Mouse (Mus musculus): ENCODE measurements at regions not wholly inside any gene's neighbourhood (a gene's known extent, or its start where the extent isn't known, plus 50 kb on each side); places are given as distances from the start of the nearest gene placed in this dataset.

- WGBS, result 75% methylated on average over 1 of the region's 1 CpGs
- no peak overlapping the region for H3K4me2 ChIP-seq (replicated peaks)
- H3K4me3 ChIP-seq (replicated peaks), result no peak overlapping the region
- no peaks in the 10 kb centered on the region for H3K36me3 ChIP-seq
- H3K27ac ChIP-seq (replicated peaks), result no peak overlapping the region
- no peak for ATAC-seq (ENCODE audit: insufficient number of reproducible peaks, low FRiP score, low TSS enrichment, low read depth)
- H3K9ac ChIP-seq, result no peak overlapping the region
- H3K9me3 ChIP-seq (replicated peaks), result no peaks in the 10 kb centered on the region
- no peaks in the 10 kb centered on the region for H3K4me1 ChIP-seq
- no peaks in the 10 kb centered on the region for H3K27me3 ChIP-seq
Observed at GRCm38 (mm10) chr3:135001270-135001669, 172.5 kb downstream of the Tacr3 start.

GRCm38 (mm10) chr3:135015784-135016183 is 187.0 kb downstream of the Tacr3 start:
- ATAC-seq (ENCODE audit: insufficient number of reproducible peaks, low FRiP score, low TSS enrichment, low read depth), result no peak
- no peak overlapping the region for H3K4me2 ChIP-seq (replicated peaks)
- 75% methylated on average over 4 of the region's 4 CpGs for WGBS

GRCm38 (mm10) chr3:135024366-135024765 is 188.0 kb upstream of the Cenpe start:
- Histone ChIP-seq H3K9me3 (replicated peaks) (no peaks in the 10 kb centered on the region), H3K36me3 (no peaks in the 10 kb centered on the region), H3K9ac (no peak overlapping the region), H3K4me1 (no peaks in the 10 kb centered on the region), H3K4me2 (replicated peaks) (no peak overlapping the region), H3K27me3 (no peaks in the 10 kb centered on the region), H3K27ac (replicated peaks) (no peak overlapping the region), H3K4me3 (replicated peaks) (no peak overlapping the region)
- WGBS, result 81% methylated on average over 2 of the region's 2 CpGs
- no peak for ATAC-seq (ENCODE audit: insufficient number of reproducible peaks, low FRiP score, low TSS enrichment, low read depth)

More at GRCm38 (mm10) chr3:135015784-135016183, 187.0 kb downstream of the Tacr3 start:
- Histone ChIP-seq H3K27ac (replicated peaks) (no peak overlapping the region), H3K9me3 (replicated peaks) (no peaks in the 10 kb centered on the region), H3K4me1 (no peaks in the 10 kb centered on the region), H3K4me3 (replicated peaks) (no peak overlapping the region), H3K9ac (no peak overlapping the region), H3K36me3 (no peaks in the 10 kb centered on the region), H3K27me3 (no peaks in the 10 kb centered on the region)

GRCm38 (mm10) chr3:135024799-135025198 is 187.5 kb upstream of the Cenpe start:
- no peak overlapping the region for H3K4me2 ChIP-seq (replicated peaks)
- H3K27me3 ChIP-seq, result no peaks in the 10 kb centered on the region
- 90% methylated on average over 1 of the region's 1 CpGs for WGBS
- no peak for ATAC-seq (ENCODE audit: insufficient number of reproducible peaks, low FRiP score, low TSS enrichment, low read depth)
- no peak overlapping the region for H3K27ac ChIP-seq (replicated peaks)
- no peaks in the 10 kb centered on the region for H3K4me1 ChIP-seq
- H3K9me3 ChIP-seq (replicated peaks), result no peaks in the 10 kb centered on the region
- no peak overlapping the region for H3K4me3 ChIP-seq (replicated peaks)
- H3K36me3 ChIP-seq, result no peaks in the 10 kb centered on the region
- H3K9ac ChIP-seq, result no peak overlapping the region

- H3K9ac ChIP-seq, result no peak overlapping the region
- no peaks in the 10 kb centered on the region for H3K4me1 ChIP-seq
- ATAC-seq (ENCODE audit: insufficient number of reproducible peaks, low FRiP score, low TSS enrichment, low read depth), result no peak
- WGBS, result 86% methylated on average over 2 of the region's 2 CpGs
- no peak overlapping the region for H3K4me2 ChIP-seq (replicated peaks)
- no peak overlapping the region for H3K27ac ChIP-seq (replicated peaks)
- H3K36me3 ChIP-seq, result no peaks in the 10 kb centered on the region
- no peak overlapping the region for H3K4me3 ChIP-seq (replicated peaks)
- H3K27me3 ChIP-seq, result no peaks in the 10 kb centered on the region
- H3K9me3 ChIP-seq (replicated peaks), result no peaks in the 10 kb centered on the region
Observed at GRCm38 (mm10) chr3:135032483-135032882, 179.9 kb upstream of the Cenpe start.

GRCm38 (mm10) chr3:135037383-135037782 is 175.0 kb upstream of the Cenpe start:
- Histone ChIP-seq H3K4me2 (replicated peaks) (no peak overlapping the region), H3K4me1 (no peaks in the 10 kb centered on the region), H3K9me3 (replicated peaks) (no peaks in the 10 kb centered on the region), H3K4me3 (replicated peaks) (no peak overlapping the region), H3K9ac (no peak overlapping the region), H3K36me3 (no peaks in the 10 kb centered on the region), H3K27me3 (no peaks in the 10 kb centered on the region), H3K27ac (replicated peaks) (no peak overlapping the region)
- ATAC-seq (ENCODE audit: insufficient number of reproducible peaks, low FRiP score, low TSS enrichment, low read depth), result no peak
- WGBS, result 17% methylated on average over 1 of the region's 1 CpGs

- 41% methylated on average over 4 of the region's 4 CpGs for WGBS
- H3K27ac ChIP-seq (replicated peaks), result no peak overlapping the region
- H3K27me3 ChIP-seq, result no peaks in the 10 kb centered on the region
- H3K9me3 ChIP-seq (replicated peaks), result no peaks in the 10 kb centered on the region
- no peak overlapping the region for H3K4me2 ChIP-seq (replicated peaks)
- no peak overlapping the region for H3K9ac ChIP-seq
- H3K4me3 ChIP-seq (replicated peaks), result no peak overlapping the region
- H3K4me1 ChIP-seq, result no peaks in the 10 kb centered on the region
- 0 out of 2 replicates have a peak, but pooled peaks have one; percentile 39 for ATAC-seq (ENCODE audit: insufficient number of reproducible peaks, low FRiP score, low TSS enrichment, low read depth)
- no peaks in the 10 kb centered on the region for H3K36me3 ChIP-seq
Observed at GRCm38 (mm10) chr3:135042195-135042594, 170.1 kb upstream of the Cenpe start.

- Histone ChIP-seq H3K4me1 (no peaks in the 10 kb centered on the region), H3K4me3 (replicated peaks) (no peak overlapping the region), H3K36me3 (no peaks in the 10 kb centered on the region), H3K9ac (no peak overlapping the region), H3K9me3 (replicated peaks) (no peaks in the 10 kb centered on the region), H3K27me3 (no peaks in the 10 kb centered on the region), H3K27ac (replicated peaks) (no peak overlapping the region), H3K4me2 (replicated peaks) (no peak overlapping the region)
- no peak for ATAC-seq (ENCODE audit: insufficient number of reproducible peaks, low FRiP score, low TSS enrichment, low read depth)
- 71% methylated on average over 3 of the region's 3 CpGs for WGBS
Observed at GRCm38 (mm10) chr3:135045769-135046277, 166.5 kb upstream of the Cenpe start.

GRCm38 (mm10) chr3:135091487-135091886 is 120.8 kb upstream of the Cenpe start:
- Histone ChIP-seq H3K4me1 (no peaks in the 10 kb centered on the region), H3K9me3 (replicated peaks) (no peaks in the 10 kb centered on the region), H3K4me2 (replicated peaks) (no peak overlapping the region), H3K27ac (replicated peaks) (no peak overlapping the region), H3K27me3 (no peaks in the 10 kb centered on the region), H3K4me3 (replicated peaks) (no peak overlapping the region), H3K36me3 (no peaks in the 10 kb centered on the region), H3K9ac (no peak overlapping the region)
- ATAC-seq (ENCODE audit: insufficient number of reproducible peaks, low FRiP score, low TSS enrichment, low read depth), result no peak

GRCm38 (mm10) chr3:135100901-135101586 is 111.3 kb upstream of the Cenpe start:
- ATAC-seq (ENCODE audit: insufficient number of reproducible peaks, low FRiP score, low TSS enrichment, low read depth), result no peak
- H3K4me1 ChIP-seq, result no peaks in the 10 kb centered on the region
- H3K27me3 ChIP-seq, result no peaks in the 10 kb centered on the region
- H3K9ac ChIP-seq, result no peak overlapping the region
- no peak overlapping the region for H3K4me3 ChIP-seq (replicated peaks)
- H3K36me3 ChIP-seq, result no peaks in the 10 kb centered on the region
- H3K27ac ChIP-seq (replicated peaks), result no peak overlapping the region
- H3K9me3 ChIP-seq (replicated peaks), result no peaks in the 10 kb centered on the region
- H3K4me2 ChIP-seq (replicated peaks), result no peak overlapping the region
- WGBS, result 76% methylated on average over 8 of the region's 8 CpGs

Data from embryonic facial prominence, embryonic 15.5 days (tissue).